Mouse (Mus musculus): ENCODE data around the gene Arl14ep. TPM values are rescaled to one million over a fixed set of nuclear protein-coding genes. Genes with fewer than 3 reads are reported as not detected.
"Not testable (repeated sequence)": the region's sequence is repeated elsewhere in the genome, so short reads cannot be mapped to it uniquely, and the experiment has no call there.

The Arl14ep gene
- total and polyA plus RNA-seq, 2 experiments from 2014 or later = 26.9 to 27.8 TPM

DNA sequence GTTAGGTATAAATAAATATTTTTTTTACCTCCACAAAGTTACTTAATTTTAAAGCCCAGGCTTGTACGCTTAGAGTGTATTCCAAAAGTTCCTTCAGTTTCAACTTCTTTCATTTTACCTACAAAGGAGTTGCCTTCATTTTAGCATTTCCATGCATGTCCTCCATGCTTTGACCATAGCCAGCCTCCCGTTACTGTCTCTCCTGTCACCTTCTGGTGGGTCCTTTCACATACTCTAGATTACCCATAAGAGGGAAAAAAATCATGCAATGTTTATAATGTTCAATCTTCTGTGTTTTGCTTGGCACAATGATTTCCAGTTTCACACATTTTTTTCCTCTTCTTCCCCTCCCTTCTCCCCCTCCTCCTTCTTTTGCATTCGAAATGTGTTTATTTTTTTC, 32.2 kb upstream of the Arl14ep start:
- Histone ChIP-seq H3K36me3 (ENCODE audit: insufficient read depth, low read length) (no peaks in the 10 kb centered on the region), H3K27ac (ENCODE audit: low read depth, low read length) (no peak overlapping the region), H3K4me1 (ENCODE audit: insufficient read depth, low read length) (no peaks in the 10 kb centered on the region), H3K9ac (replicated peaks; ENCODE audit: low read length, poor library complexity, severe bottlenecking) (no peak overlapping the region), H3K27me3 (ENCODE audit: insufficient read depth, low read length) (no peaks in the 10 kb centered on the region), H3K4me2 (ENCODE audit: low read depth, low read length, poor library complexity, severe bottlenecking) (no peak overlapping the region), H3K4me3 (ENCODE audit: low read depth, low read length) (no peak overlapping the region), H3K9me3 (ENCODE audit: low read length) (no peaks in the 10 kb centered on the region)
- ATAC-seq (ENCODE audit: low FRiP score) = no peak
- 85% methylated on average over 3 of the region's 3 CpGs for WGBS
- TF ChIP-seq CTCF (IDR thresholded peaks at IDR 0.05) = no peak
- no peak for DNase-seq (ENCODE audit: low spot score)

DNA sequence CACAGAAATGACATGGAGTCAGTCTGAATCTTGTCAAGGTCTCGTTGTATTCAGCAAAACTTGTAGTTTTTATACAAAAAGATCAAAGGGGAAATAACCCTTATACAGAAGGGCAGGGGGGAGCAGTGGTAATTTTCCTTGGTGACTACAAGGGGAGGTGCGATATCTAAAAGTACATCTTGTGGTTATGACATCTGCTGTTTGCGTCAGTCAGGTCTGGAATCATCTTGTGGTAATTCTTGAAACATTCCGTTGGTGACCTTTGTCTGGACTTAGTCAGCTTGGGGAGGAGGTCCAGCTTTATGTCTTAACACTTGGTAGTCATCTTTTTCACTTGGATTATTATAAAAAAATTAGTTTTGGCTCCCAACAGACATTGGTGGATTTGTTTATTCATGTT, 31.7 kb upstream of the Arl14ep start:
- not testable (repeated sequence) for ATAC-seq (ENCODE audit: low FRiP score); H3K27ac ChIP-seq (ENCODE audit: low read depth, low read length); DNase-seq (ENCODE audit: low spot score); H3K9me3 ChIP-seq (ENCODE audit: low read length); H3K4me1 ChIP-seq (ENCODE audit: insufficient read depth, low read length); H3K4me2 ChIP-seq (ENCODE audit: low read depth, low read length, poor library complexity, severe bottlenecking); H3K36me3 ChIP-seq (ENCODE audit: insufficient read depth, low read length); H3K27me3 ChIP-seq (ENCODE audit: insufficient read depth, low read length); H3K4me3 ChIP-seq (ENCODE audit: low read depth, low read length); H3K9ac ChIP-seq (replicated peaks; ENCODE audit: low read length, poor library complexity, severe bottlenecking)
- 84% methylated on average over 4 of the region's 4 CpGs for WGBS

DNA sequence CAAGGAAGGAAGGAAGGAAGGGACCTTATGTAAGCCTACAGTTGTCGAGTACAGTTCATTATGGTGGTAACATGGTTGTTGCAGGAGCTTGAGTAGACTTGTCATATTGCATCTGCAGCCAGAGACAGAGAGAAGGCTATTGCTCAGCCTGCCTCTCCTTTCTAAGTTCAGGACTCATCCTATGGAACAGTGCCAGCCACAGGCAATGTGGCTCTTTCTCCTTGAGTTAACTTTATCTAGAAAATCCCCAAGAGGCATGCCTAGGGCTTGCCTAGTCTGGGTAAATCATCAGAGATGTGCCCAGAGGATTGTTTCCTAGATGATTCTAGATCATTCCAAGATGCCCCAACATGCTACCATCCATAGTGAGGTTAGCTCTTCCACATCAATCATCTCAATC, 17.0 kb upstream of the Arl14ep start:
- no peak overlapping the region for H3K27ac ChIP-seq (ENCODE audit: low read depth, low read length)
- no peak overlapping the region for H3K4me2 ChIP-seq (ENCODE audit: low read depth, low read length, poor library complexity, severe bottlenecking)
- ATAC-seq (ENCODE audit: low FRiP score) (no peak), DNase-seq (ENCODE audit: low spot score) (no peak)
- H3K4me3 ChIP-seq (ENCODE audit: low read depth, low read length) = no peak overlapping the region
- H3K9me3 ChIP-seq (ENCODE audit: low read length) = no peaks in the 10 kb centered on the region
- TF ChIP-seq CTCF (IDR thresholded peaks at IDR 0.05) = no peak
- H3K9ac ChIP-seq (replicated peaks; ENCODE audit: low read length, poor library complexity, severe bottlenecking) = no peak overlapping the region
- H3K4me1 ChIP-seq (ENCODE audit: insufficient read depth, low read length) = no peaks in the 10 kb centered on the region
- 88% methylated on average over 1 of the region's 1 CpGs for WGBS
- H3K27me3 ChIP-seq (ENCODE audit: insufficient read depth, low read length) = no peaks in the 10 kb centered on the region
- no peaks in the 10 kb centered on the region for H3K36me3 ChIP-seq (ENCODE audit: insufficient read depth, low read length)

DNA sequence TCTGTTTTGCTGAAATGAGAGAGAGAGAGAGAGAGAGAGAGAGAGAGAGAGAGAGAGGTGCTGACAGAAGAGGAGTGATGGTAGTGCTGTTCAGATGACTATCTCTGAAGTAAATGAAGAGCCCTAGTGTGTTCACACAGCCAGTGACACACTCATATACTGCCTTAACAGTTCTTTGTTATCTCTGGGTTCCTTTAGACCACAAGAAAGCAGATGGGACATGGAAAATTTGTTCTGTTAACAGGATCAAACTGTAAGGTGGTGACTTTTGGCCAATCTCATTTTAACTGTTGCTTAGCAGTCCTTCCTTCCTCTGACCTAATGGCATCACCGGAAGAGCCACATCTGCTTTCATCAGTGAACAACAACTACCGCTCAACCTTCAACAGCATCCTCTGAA, 10.7 kb upstream of the Arl14ep start:
- Histone ChIP-seq H3K27me3 (ENCODE audit: insufficient read depth, low read length) (no peaks in the 10 kb centered on the region), H3K36me3 (ENCODE audit: insufficient read depth, low read length) (no peaks in the 10 kb centered on the region), H3K9ac (replicated peaks; ENCODE audit: low read length, poor library complexity, severe bottlenecking) (no peak overlapping the region), H3K9me3 (ENCODE audit: low read length) (no peaks in the 10 kb centered on the region), H3K27ac (ENCODE audit: low read depth, low read length) (no peak overlapping the region), H3K4me2 (ENCODE audit: low read depth, low read length, poor library complexity, severe bottlenecking) (no peak overlapping the region), H3K4me1 (ENCODE audit: insufficient read depth, low read length) (no peaks in the 10 kb centered on the region), H3K4me3 (ENCODE audit: low read depth, low read length) (no peak overlapping the region)
- 99% methylated on average over 2 of the region's 2 CpGs for WGBS
- TF ChIP-seq CTCF (IDR thresholded peaks at IDR 0.05) = no peak
- DNase-seq (ENCODE audit: low spot score) (no peak), ATAC-seq (ENCODE audit: low FRiP score) (no peak)

DNA sequence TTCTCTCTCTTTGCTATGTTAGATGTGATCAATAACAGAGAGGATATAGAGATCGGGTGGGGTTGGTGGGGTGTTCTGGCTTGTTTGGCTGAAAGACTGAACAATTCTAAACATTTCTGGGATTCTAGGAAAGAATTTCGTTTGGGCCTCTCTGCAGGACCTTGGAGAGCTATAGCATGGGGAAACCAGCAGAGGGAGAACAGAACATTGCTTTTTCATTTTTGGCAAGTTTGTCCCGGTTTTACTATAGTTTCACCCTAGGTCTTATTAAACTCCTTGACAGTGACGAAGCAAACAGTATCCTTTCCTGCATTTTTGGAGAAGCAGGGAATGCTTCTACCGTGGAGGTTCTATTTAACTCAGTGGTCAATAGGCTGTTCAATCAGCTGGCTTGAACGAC, 8.3 kb upstream of the Arl14ep start:
- peak; percentile 85 for TF ChIP-seq CTCF (IDR thresholded peaks at IDR 0.05)
- Histone ChIP-seq H3K27ac (ENCODE audit: low read depth, low read length) (no peak overlapping the region), H3K4me3 (ENCODE audit: low read depth, low read length) (no peak overlapping the region), H3K9ac (replicated peaks; ENCODE audit: low read length, poor library complexity, severe bottlenecking) (no peak overlapping the region), H3K4me1 (ENCODE audit: insufficient read depth, low read length) (no peaks in the 10 kb centered on the region), H3K9me3 (ENCODE audit: low read length) (no peaks in the 10 kb centered on the region), H3K27me3 (ENCODE audit: insufficient read depth, low read length) (no peaks in the 10 kb centered on the region), H3K36me3 (ENCODE audit: insufficient read depth, low read length) (no peaks in the 10 kb centered on the region), H3K4me2 (ENCODE audit: low read depth, low read length, poor library complexity, severe bottlenecking) (no peak overlapping the region)
- ATAC-seq (ENCODE audit: low FRiP score) = no peak
- DNase-seq (ENCODE audit: low spot score) = peak; percentile 62
- WGBS = 47% methylated on average over 6 of the region's 6 CpGs

DNA sequence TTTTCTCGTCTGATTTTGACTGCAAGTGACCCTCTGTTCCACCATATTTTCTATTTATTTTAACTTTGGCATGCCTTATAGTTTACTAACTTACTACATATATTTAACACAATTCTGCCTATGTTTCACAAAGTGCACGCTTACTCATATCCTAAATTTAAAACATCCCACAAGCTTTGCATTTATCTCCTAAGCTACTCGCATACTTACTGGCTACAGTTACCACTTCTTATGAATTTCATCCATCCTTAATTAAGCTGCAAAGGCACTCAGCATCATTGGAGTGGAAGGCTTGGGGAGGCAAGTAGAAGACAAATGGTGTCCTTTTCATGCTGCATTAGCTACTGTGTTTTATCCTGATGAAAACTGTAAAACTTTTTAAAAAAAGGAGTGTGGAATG, 2.2 kb upstream of the Arl14ep start:
- no peak overlapping the region for H3K27ac ChIP-seq (ENCODE audit: low read depth, low read length)
- 92% methylated on average over 3 of the region's 3 CpGs for WGBS
- no peak overlapping the region for H3K4me3 ChIP-seq (ENCODE audit: low read depth, low read length)
- no peaks in the 10 kb centered on the region for H3K9me3 ChIP-seq (ENCODE audit: low read length)
- no peak for ATAC-seq (ENCODE audit: low FRiP score)
- H3K9ac ChIP-seq (replicated peaks; ENCODE audit: low read length, poor library complexity, severe bottlenecking) = no peak overlapping the region
- H3K36me3 ChIP-seq (ENCODE audit: insufficient read depth, low read length) = no peaks in the 10 kb centered on the region
- TF ChIP-seq CTCF (IDR thresholded peaks at IDR 0.05) = no peak
- no peak for DNase-seq (ENCODE audit: low spot score)
- no peaks in the 10 kb centered on the region for H3K27me3 ChIP-seq (ENCODE audit: insufficient read depth, low read length)
- H3K4me2 ChIP-seq (ENCODE audit: low read depth, low read length, poor library complexity, severe bottlenecking) = no peak overlapping the region
- no peaks in the 10 kb centered on the region for H3K4me1 ChIP-seq (ENCODE audit: insufficient read depth, low read length)
